Mouse (Mus musculus): ENCODE measurements around the gene Ddx17. TPM values are rescaled to one million over a fixed set of nuclear protein-coding genes. Genes with fewer than 3 reads are reported as not detected.

Gene Ddx17
- 178 and 236 TPM in 2 replicates for total RNA-seq (2017)

DNA sequence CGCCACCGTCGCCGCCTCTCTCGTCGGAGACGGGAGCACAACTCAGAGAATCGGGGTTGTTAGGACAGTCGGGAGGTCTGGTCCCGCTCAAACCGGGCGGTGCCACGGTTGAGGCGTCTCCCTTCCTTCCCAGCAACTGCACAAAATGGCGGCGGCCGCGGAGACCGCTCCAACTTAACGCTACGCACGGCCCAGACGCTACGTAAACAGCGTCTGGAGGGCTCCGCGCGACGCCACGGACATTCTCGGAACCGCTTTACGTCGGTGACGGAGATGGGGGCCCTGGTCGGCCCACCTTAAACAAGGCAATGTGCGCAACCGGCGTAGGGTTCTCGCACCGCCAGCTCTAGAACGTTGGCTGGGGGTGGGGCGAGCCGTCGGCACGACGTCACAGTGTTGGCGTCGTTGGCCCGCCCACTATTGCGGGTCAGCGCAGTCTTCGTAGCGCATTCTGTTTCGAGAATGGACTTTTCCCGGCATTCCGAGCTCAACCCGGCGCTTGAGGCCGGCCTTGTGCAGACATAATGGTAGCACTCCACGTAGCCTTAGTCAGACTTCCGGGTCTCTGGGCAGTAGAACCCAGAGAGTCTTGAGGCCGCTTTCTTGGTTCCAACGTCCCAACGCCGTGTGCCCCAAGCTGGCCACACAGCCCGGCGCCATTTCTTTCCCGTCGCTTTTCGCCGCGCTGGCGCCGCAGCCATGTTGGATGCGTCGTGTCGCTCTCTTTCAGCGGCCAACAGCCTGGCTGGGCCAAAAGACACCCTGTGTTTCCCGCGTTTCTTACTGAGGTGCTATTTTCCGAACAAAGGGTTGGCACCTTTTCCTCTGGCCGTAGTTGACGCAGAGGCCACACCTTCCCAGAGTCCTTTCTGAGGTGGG is at the start of gene Ddx17:
Ddx17 (minus strand) TSS at position 332 of the 879 bp plus-strand sequence.
- peak; percentile 95 for ATAC-seq (replicated peaks; ENCODE audit: low read depth, poor library complexity, severe bottlenecking)

- ATAC-seq (replicated peaks; ENCODE audit: low read depth, poor library complexity, severe bottlenecking) = no peak
Measured at GRCm38 (mm10) chr15:79581581-79581980, 35.0 kb upstream of the Ddx17 start.

- 0 out of 2 replicates have a peak, but pooled peaks have one; percentile 36 for ATAC-seq (replicated peaks; ENCODE audit: low read depth, poor library complexity, severe bottlenecking)
Measured at GRCm38 (mm10) chr15:79577671-79578426, 31.3 kb upstream of the Ddx17 start.

GRCm38 (mm10) chr15:79576947-79577346 is 30.4 kb upstream of the Ddx17 start:
- no peak for ATAC-seq (replicated peaks; ENCODE audit: low read depth, poor library complexity, severe bottlenecking)

DNA sequence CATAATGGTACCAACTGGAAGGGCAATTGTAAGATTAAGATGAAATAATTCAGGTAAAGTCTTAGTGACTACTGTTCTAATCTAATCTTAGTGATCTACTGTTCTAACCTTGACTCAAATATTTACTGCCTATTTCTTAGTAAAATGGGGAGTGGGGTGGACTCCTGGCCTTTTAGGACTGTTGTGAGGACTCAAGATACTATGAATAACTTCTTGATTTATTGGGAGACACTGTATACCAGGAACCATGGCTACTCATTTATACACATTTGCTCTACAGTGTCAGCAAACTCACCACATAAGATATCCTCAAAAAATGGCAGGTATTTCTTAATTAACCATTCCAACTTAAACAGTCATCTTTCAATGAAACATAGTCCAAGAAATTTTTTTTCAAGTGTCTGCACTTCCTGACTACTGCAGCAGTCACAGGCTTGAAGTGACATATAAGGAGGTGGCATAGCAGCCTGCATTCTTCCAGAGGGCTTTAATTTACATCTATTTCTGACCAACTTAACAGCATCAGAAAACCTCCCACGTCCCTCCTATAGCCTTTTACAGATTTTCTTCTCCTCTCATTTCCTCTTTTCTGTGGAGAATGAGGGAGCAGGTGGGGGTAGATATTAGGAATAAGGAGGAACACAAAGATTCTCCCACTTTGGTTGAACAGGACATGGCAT is 29.1 kb upstream of the Ddx17 start:
- no peak for ATAC-seq (replicated peaks; ENCODE audit: low read depth, poor library complexity, severe bottlenecking)

- no peak for ATAC-seq (replicated peaks; ENCODE audit: low read depth, poor library complexity, severe bottlenecking)
Measured at GRCm38 (mm10) chr15:79562417-79562816, 15.9 kb upstream of the Ddx17 start.

DNA sequence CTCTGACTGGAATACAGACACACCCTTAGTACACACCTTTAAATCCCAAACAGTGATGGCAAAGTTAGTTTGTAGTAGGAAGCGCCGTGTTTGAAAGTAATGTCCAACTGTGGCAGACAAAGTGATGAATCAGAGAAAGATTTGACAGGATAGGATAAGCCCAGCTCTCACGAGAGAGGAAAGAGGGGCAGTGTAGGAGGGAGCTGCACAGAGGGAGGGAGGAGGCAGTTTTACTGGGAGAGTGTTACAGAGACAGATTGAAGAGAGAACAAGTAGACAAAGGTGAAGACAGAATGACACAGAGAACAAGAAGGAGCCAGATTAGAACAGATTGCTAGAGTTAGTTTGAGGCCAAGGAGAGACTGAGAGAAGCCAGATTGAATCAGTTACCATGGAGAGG is 13.1 kb upstream of the Ddx17 start:
- ATAC-seq (replicated peaks; ENCODE audit: low read depth, poor library complexity, severe bottlenecking) = no peak

- ATAC-seq (replicated peaks; ENCODE audit: low read depth, poor library complexity, severe bottlenecking) = no peak
Measured at GRCm38 (mm10) chr15:79552566-79552965, 6.0 kb upstream of the Ddx17 start.

DNA sequence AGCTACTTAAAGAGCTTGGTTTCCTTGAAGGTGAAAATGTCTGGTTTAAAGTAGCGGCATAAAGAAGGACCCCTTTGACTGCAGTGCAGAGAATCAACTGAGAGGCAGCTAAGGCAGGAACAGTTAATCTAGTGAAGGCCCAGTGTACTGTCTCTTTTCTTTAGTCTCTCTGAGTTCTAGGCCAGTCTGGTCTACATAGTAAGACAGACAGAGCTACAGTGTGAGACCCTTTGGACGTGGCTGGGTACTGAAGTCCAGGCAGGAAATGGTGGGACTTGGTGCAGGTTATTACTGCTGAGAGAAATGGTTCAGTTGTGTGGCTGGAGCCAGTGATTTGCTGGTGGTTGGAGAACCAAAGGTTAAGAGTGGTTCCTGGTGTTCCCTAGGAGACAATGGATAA is 1.7 kb upstream of the Ddx17 start:
- no peak for ATAC-seq (replicated peaks; ENCODE audit: low read depth, poor library complexity, severe bottlenecking)

DNA sequence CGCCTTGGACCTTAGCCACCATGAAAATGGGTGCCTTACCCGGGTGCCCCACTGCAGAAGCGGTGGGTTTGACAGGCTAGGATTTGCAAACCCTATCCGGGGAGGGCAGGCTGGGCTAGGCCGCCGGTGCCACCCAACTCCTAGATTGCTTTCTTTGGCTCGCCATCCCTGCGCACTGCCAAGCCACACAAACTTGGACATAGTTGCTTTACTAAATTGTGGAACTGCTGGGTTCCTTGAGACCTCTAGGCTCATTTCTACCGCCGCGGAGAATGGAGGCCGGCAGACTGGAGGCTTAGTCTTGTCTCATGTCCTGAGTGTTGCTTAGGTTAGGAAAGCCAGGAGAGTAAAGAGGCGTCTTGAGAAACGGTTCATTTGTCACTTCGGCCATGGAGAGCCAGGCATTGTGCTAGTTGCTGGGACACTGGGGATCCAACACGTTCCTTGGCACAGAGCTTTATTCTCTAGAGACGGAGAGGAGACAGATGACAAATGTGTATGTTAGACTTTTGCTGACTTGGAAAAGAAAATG is 814 bp upstream of the Ddx17 start:
- no peak for ATAC-seq (replicated peaks; ENCODE audit: low read depth, poor library complexity, severe bottlenecking)

GRCm38 (mm10) chr15:79545921-79546399 is 581 bp downstream of the Ddx17 start:
- no peak; the same call in 1 of the 2 replicates for ATAC-seq (replicated peaks; ENCODE audit: low read depth, poor library complexity, severe bottlenecking)

GRCm38 (mm10) chr15:79545496-79545895 is 1.0 kb downstream of the Ddx17 start:
- ATAC-seq (replicated peaks; ENCODE audit: low read depth, poor library complexity, severe bottlenecking) = no peak

GRCm38 (mm10) chr15:79543968-79544367 is 2.6 kb downstream of the Ddx17 start:
- no peak for ATAC-seq (replicated peaks; ENCODE audit: low read depth, poor library complexity, severe bottlenecking)

DNA sequence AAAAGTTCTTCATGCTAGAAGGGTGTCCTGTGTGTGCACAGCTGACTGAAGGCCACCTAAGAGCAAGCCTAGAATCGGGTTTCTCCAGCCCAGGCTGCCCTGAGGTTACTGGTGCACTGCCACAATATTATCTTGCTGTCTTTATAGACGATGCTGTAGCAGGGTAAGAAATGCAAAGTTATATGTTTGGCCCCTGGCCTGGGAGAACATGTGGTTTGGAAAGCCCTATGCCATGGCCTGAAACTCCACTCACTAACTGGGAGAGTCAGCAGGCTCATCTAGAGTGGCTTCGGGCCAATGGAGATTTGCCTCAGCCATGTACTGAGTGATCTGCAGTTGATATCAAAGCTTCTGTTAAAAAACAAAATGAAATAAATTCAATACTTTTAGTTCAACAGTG is 12.7 kb downstream of the Ddx17 start:
- ATAC-seq (replicated peaks; ENCODE audit: low read depth, poor library complexity, severe bottlenecking) = no peak

- no peak for ATAC-seq (replicated peaks; ENCODE audit: low read depth, poor library complexity, severe bottlenecking)
Measured at GRCm38 (mm10) chr15:79529935-79530334, 16.6 kb downstream of the Ddx17 start.

GRCm38 (mm10) chr15:79527991-79528639 is 18.4 kb downstream of the Ddx17 start:
- ATAC-seq (replicated peaks; ENCODE audit: low read depth, poor library complexity, severe bottlenecking) = 0 out of 2 replicates have a peak, but pooled peaks have one; percentile 22

DNA sequence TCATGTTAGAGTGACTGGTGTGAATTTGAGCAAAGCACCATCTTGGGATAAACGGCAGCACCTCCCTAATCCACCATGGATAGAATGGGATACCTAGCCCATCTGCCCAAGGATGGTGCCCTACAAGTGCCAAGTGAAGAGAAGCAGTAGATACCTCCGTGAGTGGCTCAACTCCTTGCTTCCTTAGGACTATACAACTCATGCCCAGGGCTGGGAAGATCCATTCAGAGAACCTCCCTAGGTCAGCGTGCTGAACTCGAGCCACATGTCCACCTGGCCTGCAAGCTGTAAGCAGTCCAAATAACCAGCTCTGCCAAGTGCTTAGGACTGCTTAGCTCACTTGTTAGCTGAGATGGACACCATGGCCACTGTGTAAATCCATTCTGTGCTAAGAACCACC is 19.3 kb downstream of the Ddx17 start:
- no peak for ATAC-seq (replicated peaks; ENCODE audit: low read depth, poor library complexity, severe bottlenecking)

- no peak for ATAC-seq (replicated peaks; ENCODE audit: low read depth, poor library complexity, severe bottlenecking)
Measured at GRCm38 (mm10) chr15:79525979-79526768, 20.4 kb downstream of the Ddx17 start.

- ATAC-seq (replicated peaks; ENCODE audit: low read depth, poor library complexity, severe bottlenecking) = no peak
Measured at GRCm38 (mm10) chr15:79525564-79525963, 21.0 kb downstream of the Ddx17 start.

Data from common myeloid progenitor, adult 5-6 weeks (primary cell).